Mouse (Mus musculus) cortical plate, adult 2 months (tissue): ENCODE measurements at regions not wholly inside any gene's neighbourhood (a gene's known extent, or its start where the extent isn't known, plus 50 kb on each side); places are given as distances from the start of the nearest gene placed in this dataset.
"Not testable (repeated sequence)": the region's sequence is repeated elsewhere in the genome, so short reads cannot be mapped to it uniquely, and the experiment has no call there.

Source experiments
- CTCF ChIP-seq: fragments of 200-500 bp; IDR thresholded peaks from 2 replicates; pipeline ENCODE4 v1.5.1; 2011; ENCODE audit warnings: mild to moderate bottlenecking, control low read depth, low read length; ENCODE audit not compliant: insufficient read depth; ENCODE audit errors: extremely low read depth
- POLR2A ChIP-seq: fragments of 200-500 bp; IDR thresholded peaks from 2 replicates; pipeline ENCODE4 v1.6.1; 2011; ENCODE audit warnings: mild to moderate bottlenecking, low read length, control low read depth; ENCODE audit not compliant: insufficient read depth; ENCODE audit errors: extremely low read depth

- not testable (repeated sequence) for TF ChIP-seq CTCF, POLR2A
Measured at GRCm38 (mm10) chr13:5955121-5955520, 93.8 kb downstream of the Klf6 start.
